Mouse (Mus musculus): ENCODE data around the gene Picalm.

GRCm38 (mm10) chr7:90145376-90145775 is 15.4 kb downstream of the Picalm start:
- TF ChIP-seq POLR2A (IDR thresholded peaks at IDR 0.05; ENCODE audit: insufficient read depth, low read length) = no peak
- TF ChIP-seq CTCF (IDR thresholded peaks at IDR 0.05; ENCODE audit: low read depth, low read length) = no peak
- no peak for TF ChIP-seq EP300 (IDR thresholded peaks at IDR 0.05; ENCODE audit: insufficient read depth, low read depth, low read length)

All from ES-Bruce4 (cell line).